ENCODE assay signal across 8 mouse cellular contexts in the genomic region with DNA sequence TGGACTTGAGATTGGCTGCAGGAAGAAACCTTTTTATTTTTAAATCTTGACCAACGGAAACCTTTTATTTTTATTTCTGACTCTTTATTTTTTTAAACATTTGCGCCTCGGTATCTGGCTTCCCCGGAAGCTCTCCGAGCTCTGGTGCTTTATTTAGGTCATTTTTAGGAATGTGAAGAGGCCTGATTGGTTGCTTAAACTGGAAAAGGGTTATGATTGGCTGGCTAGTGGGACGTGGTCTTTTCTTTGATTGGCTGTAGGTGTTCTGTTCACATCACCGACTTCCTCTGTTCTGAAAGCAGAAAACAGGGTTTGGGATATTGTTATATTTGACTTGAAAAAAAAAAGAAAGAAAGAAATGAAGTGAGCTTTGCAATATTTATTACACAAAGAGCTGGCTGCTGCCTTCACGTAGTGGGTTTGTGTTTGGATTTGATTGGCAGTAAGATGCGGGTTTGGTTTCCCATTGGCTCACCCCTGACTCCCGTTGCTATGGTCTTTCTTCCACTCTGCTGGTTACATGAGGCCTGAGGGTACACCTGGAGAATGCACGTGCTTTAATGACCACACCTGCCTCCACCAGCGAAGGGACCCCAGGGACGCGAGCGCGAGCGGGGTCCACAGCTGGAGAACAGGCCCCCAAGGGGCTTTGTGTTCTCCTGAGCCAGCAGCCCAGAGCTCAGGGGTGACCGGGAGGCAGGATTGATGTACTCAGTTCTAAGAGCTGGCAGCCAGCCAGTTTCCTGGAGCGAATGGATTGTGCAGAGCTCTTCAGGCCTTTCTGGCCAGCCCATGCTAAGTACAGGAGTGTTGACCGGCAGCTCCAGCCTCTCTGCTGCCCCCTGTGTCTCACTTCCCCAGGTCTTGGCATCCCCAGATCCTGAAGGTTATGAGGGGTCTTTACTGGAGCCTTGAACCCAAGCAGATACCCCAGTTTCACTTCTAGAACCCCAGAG. TPM values are rescaled to one million over a fixed set of nuclear protein-coding genes. Genes with fewer than 3 reads are reported as not detected.
DNase-seq lines count a peak whose midpoint lies in the region; ATAC-seq and TF ChIP-seq lines count a peak whose summit lies in the region.

No protein-coding gene starts in this region.

- H3K9me3 ChIP-seq in hindbrain, embryonic 14.5 days (ENCODE audit: control insufficient read depth, low read length) = no peaks in the 10 kb centered on the region
- H3K9me3 ChIP-seq in midbrain, embryonic 13.5 days = 0 out of 2 replicates have a peak, but pooled peaks cover 5% of the 10 kb centered on the region

- peak overlapping the region; percentile 95 for H3K27ac ChIP-seq in cerebellum, adult 2 months (ENCODE audit: insufficient read depth, low read length)
- peak overlapping the region; percentile 93 for H3K27ac ChIP-seq in hindbrain, embryonic 14.5 days
- H3K27ac ChIP-seq in midbrain, embryonic 13.5 days = peak overlapping the region; percentile 79

- peak overlapping the region; percentile 53 for H3K4me2 ChIP-seq in hindbrain, embryonic 14.5 days (replicated peaks)
- peak overlapping the region; percentile 39 for H3K4me2 ChIP-seq in midbrain, embryonic 13.5 days (replicated peaks)

- peak overlapping the region; percentile 68 for H3K4me3 ChIP-seq in cerebellum, adult 2 months (replicated peaks; ENCODE audit: insufficient read depth, low read depth, low read length)
- peak overlapping the region; percentile 15 for H3K4me3 ChIP-seq in hindbrain, embryonic 14.5 days (replicated peaks; ENCODE audit: low read length)
- no peak overlapping the region for H3K4me3 ChIP-seq in midbrain, embryonic 13.5 days (replicated peaks)

- intact Hi-C loops in left cerebral cortex, postnatal 14 days (cut with DNase I) = no loop called here

- H3K4me1 ChIP-seq in cerebellum, adult 2 months (ENCODE audit: control insufficient read depth, insufficient read depth, low read length) = peaks cover 47% of the 10 kb centered on the region
- H3K4me1 ChIP-seq in hindbrain, embryonic 14.5 days (replicated peaks; ENCODE audit: control insufficient read depth, insufficient read depth, low read length) = peaks cover 35% of the 10 kb centered on the region
- peaks cover 46% of the 10 kb centered on the region for H3K4me1 ChIP-seq in midbrain, embryonic 13.5 days (replicated peaks)

- H3K27me3 ChIP-seq in cerebellum, adult 2 months (ENCODE audit: control insufficient read depth, insufficient read depth, low read length) = no peaks in the 10 kb centered on the region
- H3K27me3 ChIP-seq in hindbrain, embryonic 14.5 days (ENCODE audit: control insufficient read depth, insufficient read depth, low read length) = no peaks in the 10 kb centered on the region
- H3K27me3 ChIP-seq in midbrain, embryonic 13.5 days = no peaks in the 10 kb centered on the region

- DNase-seq in adrenal gland, adult (ENCODE audit: inconsistent age in 2 of 2, low spot score in 1 of 2) = peak; percentile 67 to 80
- DNase-seq in cerebellum, adult 2 months = peak; percentile 84 to 89
- peak; percentile 45 to 64 for DNase-seq in gastrocnemius, adult 8-10 months (ENCODE audit: low spot score in 2 of 2)
- DNase-seq in hindbrain, embryonic 14.5 days (ENCODE audit: low spot score) = peak; percentile 85
- peak; percentile 69 to 79 for DNase-seq in left cerebral cortex, postnatal 14 days (ENCODE audit: low spot score in 2 of 2)
- peak; percentile 35 for DNase-seq in yolk sac, embryonic 10.5 days (ENCODE audit: low spot score)

- 5% methylated on average over 20 of the region's 20 CpGs for WGBS in cerebellum, adult 2 months
- 31% methylated on average over 20 of the region's 20 CpGs for WGBS in hindbrain, embryonic 14.5 days
- WGBS in midbrain, embryonic 13.5 days = 60% methylated on average over 20 of the region's 20 CpGs

- H3K9ac ChIP-seq in hindbrain, embryonic 14.5 days = peak overlapping the region; percentile 39; the same call in 1 of the 2 replicates
- H3K9ac ChIP-seq in midbrain, embryonic 13.5 days (replicated peaks) = no peak overlapping the region

- ATAC-seq in hindbrain, embryonic 14.5 days (ENCODE audit: low FRiP score) = peak; percentile 73
- peak; percentile 62 for ATAC-seq in midbrain, embryonic 13.5 days
- ATAC-seq in activated CD4-positive, CD25-positive, alpha-beta regulatory T cell, adult 4 months = no peak

- 0 out of 2 replicates have a peak, but pooled peaks cover 2% of the 10 kb centered on the region for H3K36me3 ChIP-seq in hindbrain, embryonic 14.5 days (replicated peaks; ENCODE audit: control insufficient read depth, insufficient read depth)
- H3K36me3 ChIP-seq in midbrain, embryonic 13.5 days = peaks cover 6% of the 10 kb centered on the region

- TF ChIP-seq POLR2A in cerebellum, adult 2 months (IDR thresholded peaks at IDR 0.05; ENCODE audit: borderline replicate concordance, insufficient read depth, low read length) = peak; percentile 55; the same call in 1 of the 2 replicates

- TF ChIP-seq CTCF in cerebellum, adult 2 months (IDR thresholded peaks at IDR 0.05; ENCODE audit: borderline replicate concordance, insufficient read depth, low read depth, low read length) = peak; percentile 52; the same call in 1 of the 2 replicates

RNA-seq across cellular contexts. Expression of a gene that starts 21.5 kb away (rescaled TPM):
- 301 and 324 TPM in 2 replicates for polyA plus RNA-seq in cerebellum, adult 2 months (2012; rRNA removed)
- 10 to 100 TPM; 17.1 to 25.6 (median 24.8) TPM for total RNA-seq in gastrocnemius, adult 8-10 months (2022)
- 147 and 154 TPM in 2 replicates for polyA plus RNA-seq in hindbrain, embryonic 14.5 days (2014; fragmentation: Nextera tagmentation; extraction: Ambion mirVana)
- total RNA-seq in left cerebral cortex, postnatal 14 days (2021) = 1,000 to 10,000 TPM; 1,335 to 1,338 TPM
- 41.9 and 61.9 TPM in 2 replicates for polyA plus RNA-seq in midbrain, embryonic 13.5 days (2015; fragmentation: Nextera tagmentation; extraction: Ambion mirVana)
- 1 to 10 TPM; 4.8 to 4.9 TPM for polyA plus RNA-seq in activated CD4-positive, CD25-positive, alpha-beta regulatory T cell, adult 4 months (2017; shearing (Covaris generic))

RNA-seq across cellular contexts. Expression of a gene that starts 46.7 kb away (rescaled TPM):
- polyA plus RNA-seq in cerebellum, adult 2 months (2012; rRNA removed) = 33.3 and 34.6 TPM in 2 replicates
- total RNA-seq in gastrocnemius, adult 8-10 months (2022) = 10 to 100 TPM; 16.3 to 22.2 (median 18.8) TPM
- 99.0 and 100 TPM in 2 replicates for polyA plus RNA-seq in hindbrain, embryonic 14.5 days (2014; fragmentation: Nextera tagmentation; extraction: Ambion mirVana)
- 10 to 100 TPM; 56.1 to 56.5 TPM for total RNA-seq in left cerebral cortex, postnatal 14 days (2021)
- polyA plus RNA-seq in midbrain, embryonic 13.5 days (2015; fragmentation: Nextera tagmentation; extraction: Ambion mirVana) = 74.6 and 79.6 TPM in 2 replicates
- 1 to 10 TPM in 1 of 2 experiments, under 1 TPM in 1; 0.28 to 1.4 TPM for polyA plus RNA-seq in activated CD4-positive, CD25-positive, alpha-beta regulatory T cell, adult 4 months (2017; shearing (Covaris generic))

Comparison
In these comparisons a context has a peak if more than half of its experiments do, and no peak if none do; other contexts are left out.
1. DNase-seq: peak in every context shown above with its lines; median percentile 86 in cerebellum, adult 2 months; 85 in hindbrain, embryonic 14.5 days; 74 in left cerebral cortex, postnatal 14 days; 74 in adrenal gland, adult; 54 in gastrocnemius, adult 8-10 months; 35 in yolk sac, embryonic 10.5 days.
2. RNA of a gene that starts 46.7 kb away (polyA plus RNA-seq): 99.0 to 100 TPM in hindbrain, embryonic 14.5 days, 74.6 to 79.6 TPM in midbrain, embryonic 13.5 days and 33.3 to 34.6 TPM in cerebellum, adult 2 months; 0.28 to 1.4 TPM in activated CD4-positive, CD25-positive, alpha-beta regulatory T cell, adult 4 months; every median in the first group is over 10 times any median in the second.
3. Peak in every context shown above with its lines, with median percentiles within 50 percentile points of each other: H3K27ac ChIP-seq.